Mouse (Mus musculus) neural tube, embryonic 11.5 days (tissue): ENCODE results near the gene Tril. TPM values are rescaled to one million over a fixed set of nuclear protein-coding genes. Genes with fewer than 3 reads are reported as not detected.

Experiments used
- ATAC-seq: fragments of 200-750 bp; cut with Nextera tagmentation; 2 replicates; pipeline ENCODE4 v1.8.0; 2017; ENCODE audit warnings: moderate number of reproducible peaks, mild to moderate bottlenecking, moderate TSS enrichment, moderate library complexity; ENCODE audit not compliant: insufficient read depth, low FRiP score, low TSS enrichment
- DNase-seq: peaks from one replicate; pipeline ENCODE4 v3.0.0-alpha.2; 2015; ENCODE audit warnings: low spot score
- H3K27ac ChIP-seq: fragments of 300-500 bp; sonication (generic); 2 replicates; pipeline ENCODE4 v1.5.1; 2014; ENCODE audit warnings: low read depth, mild to moderate bottlenecking, low read length
- H3K27me3 ChIP-seq: fragments of 300-500 bp; sonication (generic); 2 replicates; pipeline ENCODE4 v1.6.1; 2014; ENCODE audit warnings: mild to moderate bottlenecking, low read length, mixed read lengths; ENCODE audit not compliant: control insufficient read depth, insufficient read depth
- H3K36me3 ChIP-seq: fragments of 300-500 bp; sonication (generic); 2 replicates; pipeline ENCODE4 v1.6.1; 2014; ENCODE audit warnings: mild to moderate bottlenecking, low read length, moderate library complexity, mixed read lengths; ENCODE audit not compliant: control insufficient read depth, insufficient read depth
- H3K4me1 ChIP-seq: fragments of 300-500 bp; sonication (generic); 2 replicates; pipeline ENCODE4 v1.6.1; 2014; ENCODE audit warnings: low read length, mixed read lengths; ENCODE audit not compliant: control insufficient read depth, insufficient read depth
- H3K4me2 ChIP-seq: fragments of 300-500 bp; sonication (generic); 2 replicates; pipeline ENCODE4 v1.6.1; 2014; ENCODE audit warnings: low read depth, mild to moderate bottlenecking, moderate library complexity
- H3K4me3 ChIP-seq: fragments of 300-500 bp; sonication (generic); 2 replicates; pipeline ENCODE4 v1.5.1; 2014; ENCODE audit warnings: low read depth, low read length
- H3K9ac ChIP-seq: fragments of 300-500 bp; sonication (generic); 2 replicates; pipeline ENCODE4 v1.6.1; 2014; ENCODE audit warnings: mild to moderate bottlenecking, low read length
- H3K9me3 ChIP-seq: fragments of 300-500 bp; sonication (generic); 2 replicates; pipeline ENCODE4 v1.6.1; 2016; ENCODE audit warnings: low read length; ENCODE audit not compliant: control insufficient read depth
- WGBS: fragments of 180-500 bp; shearing (Covaris S2); extraction: QIAGEN DNeasy Blood & Tissue Kit; methylation state at CpG from one replicate; pipeline ENCODE4 v1.1.7; 2014; 5-methylcytosine and 5-hydroxymethylcytosine counted together
- polyA plus RNA-seq: library from polyadenylated mRNA; unstranded; fragments of >200 nt; fragmentation: Nextera tagmentation; extraction: Ambion mirVana; gene quantifications from 2 replicates; pipeline ENCODE4 v1.2.1, GENCODE M21; 2014

The Tril gene
- polyA plus RNA-seq = 19.6 and 24.0 TPM in 2 replicates

GRCm38 (mm10) chr6:53820486-53820985, at the start of gene Tril:
Gene Tril, minus strand, starts transcription at chr6:53820830.
- Histone ChIP-seq H3K4me2 (peak within 1 kb of the TSS; percentile 85), H3K36me3 (no peaks in the 10 kb centered on the region), H3K9ac (peak within 1 kb of the TSS; percentile 81), H3K9me3 (no peaks in the 10 kb centered on the region), H3K4me1 (peaks cover 20% of the 10 kb centered on the region), H3K27ac (peak within 1 kb of the TSS; percentile 80), H3K4me3 (peak within 1 kb of the TSS; percentile 57), H3K27me3 (peaks cover 33% of the 10 kb centered on the region)
- ATAC-seq (peak; percentile 33), DNase-seq (peak; percentile 75)
- WGBS = under 1% methylated on average over 43 of the region's 43 CpGs

- Histone ChIP-seq H3K4me2 (no peak overlapping the region), H3K27me3 (no peaks in the 10 kb centered on the region), H3K4me1 (no peaks in the 10 kb centered on the region), H3K27ac (no peak overlapping the region), H3K9ac (no peak overlapping the region), H3K4me3 (no peak overlapping the region), H3K9me3 (no peaks in the 10 kb centered on the region), H3K36me3 (no peaks in the 10 kb centered on the region)
- no peak for ATAC-seq
- 53% methylated on average over 2 of the region's 2 CpGs for WGBS
- DNase-seq = no peak
Observed at GRCm38 (mm10) chr6:53863011-53863410, 42.4 kb upstream of the Tril start.

GRCm38 (mm10) chr6:53859106-53859505, 38.5 kb upstream of the Tril start:
- H3K4me1 ChIP-seq = no peaks in the 10 kb centered on the region
- no peaks in the 10 kb centered on the region for H3K9me3 ChIP-seq
- H3K4me2 ChIP-seq = no peak overlapping the region
- no peak overlapping the region for H3K27ac ChIP-seq
- H3K4me3 ChIP-seq = no peak overlapping the region
- no peaks in the 10 kb centered on the region for H3K36me3 ChIP-seq
- WGBS = 46% methylated on average over 1 of the region's 1 CpGs
- DNase-seq (no peak), ATAC-seq (no peak)
- H3K9ac ChIP-seq = no peak overlapping the region
- H3K27me3 ChIP-seq = no peaks in the 10 kb centered on the region

GRCm38 (mm10) chr6:53857822-53858221, 37.2 kb upstream of the Tril start:
- H3K9me3 ChIP-seq = no peaks in the 10 kb centered on the region

GRCm38 (mm10) chr6:53856775-53857174, 36.1 kb upstream of the Tril start:
- Histone ChIP-seq H3K27me3 (no peaks in the 10 kb centered on the region), H3K9ac (no peak overlapping the region), H3K4me2 (no peak overlapping the region), H3K9me3 (no peaks in the 10 kb centered on the region), H3K27ac (no peak overlapping the region), H3K4me3 (no peak overlapping the region), H3K4me1 (no peaks in the 10 kb centered on the region), H3K36me3 (no peaks in the 10 kb centered on the region)
- WGBS = 88% methylated on average over 2 of the region's 2 CpGs
- no peak for DNase-seq
- no peak for ATAC-seq

More at GRCm38 (mm10) chr6:53857822-53858221, 37.2 kb upstream of the Tril start:
- ATAC-seq (no peak), DNase-seq (no peak)
- no peak overlapping the region for H3K4me2 ChIP-seq
- H3K27me3 ChIP-seq = no peaks in the 10 kb centered on the region
- no peaks in the 10 kb centered on the region for H3K36me3 ChIP-seq
- no peak overlapping the region for H3K27ac ChIP-seq
- H3K4me3 ChIP-seq = no peak overlapping the region
- H3K4me1 ChIP-seq = no peaks in the 10 kb centered on the region
- no peak overlapping the region for H3K9ac ChIP-seq
- 82% methylated on average over 7 of the region's 7 CpGs for WGBS

- ATAC-seq (no peak), DNase-seq (no peak)
- H3K9me3 ChIP-seq = no peaks in the 10 kb centered on the region
- no peaks in the 10 kb centered on the region for H3K4me1 ChIP-seq
- H3K4me2 ChIP-seq = no peak overlapping the region
- no peak overlapping the region for H3K4me3 ChIP-seq
- 79% methylated on average over 12 of the region's 12 CpGs for WGBS
- H3K27ac ChIP-seq = no peak overlapping the region
- no peaks in the 10 kb centered on the region for H3K36me3 ChIP-seq
- H3K27me3 ChIP-seq = no peaks in the 10 kb centered on the region
- no peak overlapping the region for H3K9ac ChIP-seq
Observed at GRCm38 (mm10) chr6:53854971-53855856, 34.6 kb upstream of the Tril start.

GRCm38 (mm10) chr6:53854226-53854625, 33.6 kb upstream of the Tril start:
- Histone ChIP-seq H3K4me3 (no peak overlapping the region), H3K27ac (no peak overlapping the region), H3K36me3 (no peaks in the 10 kb centered on the region), H3K27me3 (no peaks in the 10 kb centered on the region), H3K4me2 (no peak overlapping the region), H3K9ac (no peak overlapping the region), H3K9me3 (no peaks in the 10 kb centered on the region), H3K4me1 (no peaks in the 10 kb centered on the region)
- 85% methylated on average over 2 of the region's 2 CpGs for WGBS
- no peak for ATAC-seq
- DNase-seq = no peak

- H3K27ac ChIP-seq = no peak overlapping the region
- ATAC-seq = no peak
- 53% methylated on average over 3 of the region's 3 CpGs for WGBS
Observed at GRCm38 (mm10) chr6:53853546-53853945, 32.9 kb upstream of the Tril start.

GRCm38 (mm10) chr6:53844626-53845025, 24.0 kb upstream of the Tril start:
- H3K4me2 ChIP-seq = no peak overlapping the region
- WGBS = 94% methylated on average over 17 of the region's 17 CpGs
- no peak overlapping the region for H3K4me3 ChIP-seq
- no peak overlapping the region for H3K27ac ChIP-seq
- ATAC-seq (no peak), DNase-seq (no peak)
- H3K4me1 ChIP-seq = no peaks in the 10 kb centered on the region
- no peaks in the 10 kb centered on the region for H3K36me3 ChIP-seq
- H3K9ac ChIP-seq = no peak overlapping the region
- H3K9me3 ChIP-seq = no peaks in the 10 kb centered on the region
- H3K27me3 ChIP-seq = no peaks in the 10 kb centered on the region

More at GRCm38 (mm10) chr6:53853546-53853945, 32.9 kb upstream of the Tril start:
- Histone ChIP-seq H3K4me1 (no peaks in the 10 kb centered on the region), H3K36me3 (no peaks in the 10 kb centered on the region), H3K4me3 (no peak overlapping the region), H3K9ac (no peak overlapping the region), H3K27me3 (no peaks in the 10 kb centered on the region), H3K9me3 (no peaks in the 10 kb centered on the region), H3K4me2 (no peak overlapping the region)
- no peak for DNase-seq
